Mouse (Mus musculus) testis, adult 2 months (tissue): ENCODE results near the gene Neurl1a. TPM values are rescaled to one million over a fixed set of nuclear protein-coding genes. Genes with fewer than 3 reads are reported as not detected.
"Not testable (repeated sequence)": the region's sequence is repeated elsewhere in the genome, so short reads cannot be mapped to it uniquely, and the experiment has no call there.

Source experiments
- H3K27ac ChIP-seq: fragments of 200-500 bp; 2 replicates; pipeline ENCODE4 v1.5.1; 2012; ENCODE audit warnings: low read depth, low read length; ENCODE audit not compliant: control insufficient read depth, insufficient read depth
- H3K27me3 ChIP-seq: fragments of 200-500 bp; 2 replicates; pipeline ENCODE4 v1.6.1; 2012; ENCODE audit warnings: mild to moderate bottlenecking, low read length, moderate library complexity; ENCODE audit not compliant: control insufficient read depth, insufficient read depth
- H3K36me3 ChIP-seq: fragments of 200-500 bp; 2 replicates; pipeline ENCODE4 v1.6.1; 2012; ENCODE audit warnings: mild to moderate bottlenecking, low read length; ENCODE audit not compliant: control insufficient read depth, insufficient read depth
- H3K4me1 ChIP-seq: fragments of 200-500 bp; 2 replicates; pipeline ENCODE4 v1.6.1; 2012; ENCODE audit warnings: low read length; ENCODE audit not compliant: control insufficient read depth, insufficient read depth
- H3K4me3 ChIP-seq: fragments of 200-500 bp; 2 replicates; pipeline ENCODE4 v1.5.1; 2012; ENCODE audit warnings: low read depth, mild to moderate bottlenecking, low read length, moderate library complexity, mixed read lengths; ENCODE audit not compliant: control insufficient read depth
- CTCF ChIP-seq: fragments of 200-500 bp; IDR thresholded peaks from 2 replicates; pipeline ENCODE4 v1.5.1; 2012; ENCODE audit warnings: low read depth, mild to moderate bottlenecking, inconsistent platforms, low read length, moderate library complexity; ENCODE audit not compliant: control insufficient read depth, insufficient read depth, insufficient replicate concordance
- POLR2A ChIP-seq: fragments of 200-500 bp; IDR thresholded peaks from 2 replicates; pipeline ENCODE4 v1.6.1; 2012; ENCODE audit warnings: low read depth, mild to moderate bottlenecking, inconsistent platforms, low read length, moderate library complexity; ENCODE audit not compliant: control insufficient read depth
- polyA plus RNA-seq: library from polyadenylated mRNA; depleted of rRNA; stranded (reverse); fragments of >200 nt; gene quantifications from 2 replicates; pipeline ENCODE4 v1.2.3, GENCODE M21; 2012

Gene Neurl1a
- polyA plus RNA-seq, 1 experiment: 37.0 TPM

DNA sequence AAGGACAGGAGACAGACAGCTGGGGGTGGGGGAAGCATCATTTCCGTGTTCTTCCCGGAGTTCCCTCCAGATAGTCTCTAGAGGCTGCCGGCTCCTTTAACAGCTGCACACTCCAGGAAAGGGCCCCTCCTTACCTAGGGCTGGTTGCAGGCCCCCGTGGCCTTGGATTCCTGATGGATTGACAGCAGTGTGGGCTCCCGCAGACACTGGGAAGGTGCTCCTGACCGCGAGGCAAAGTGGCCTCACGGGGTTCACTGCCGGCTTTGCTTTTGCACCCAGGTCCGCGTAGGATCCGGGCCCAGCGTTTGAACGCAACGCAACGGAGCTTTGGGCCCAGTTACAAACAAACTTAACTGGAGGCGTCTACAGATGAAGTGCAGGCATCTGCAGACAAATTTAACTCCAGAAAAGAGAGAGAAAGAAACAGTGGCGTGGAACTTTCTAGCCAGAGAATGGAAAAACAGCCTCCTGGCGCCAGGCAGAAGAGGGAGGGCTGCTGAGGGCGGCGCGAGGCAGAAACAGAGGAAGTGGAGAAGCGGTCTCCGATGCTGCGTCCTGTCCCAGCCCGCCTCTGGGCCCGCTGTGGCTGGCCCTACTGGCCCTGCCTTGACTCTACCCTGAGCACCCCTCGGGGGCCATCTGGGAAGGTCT lies 40.7 kb upstream of the Neurl1a start, which contains the start of gene Calhm2:
Gene Calhm2, minus strand, starts transcription at position 524 of the 651 bp plus-strand sequence.
- Histone ChIP-seq H3K4me1 (peaks cover 3% of the 10 kb centered on the region), H3K27me3 (no peaks in the 10 kb centered on the region), H3K36me3 (no peaks in the 10 kb centered on the region), H3K4me3 (peak within 1 kb of the TSS; percentile 71), H3K27ac (peak within 1 kb of the TSS; percentile 82)
- TF ChIP-seq CTCF: no peak
- TF ChIP-seq POLR2A: no peak

DNA sequence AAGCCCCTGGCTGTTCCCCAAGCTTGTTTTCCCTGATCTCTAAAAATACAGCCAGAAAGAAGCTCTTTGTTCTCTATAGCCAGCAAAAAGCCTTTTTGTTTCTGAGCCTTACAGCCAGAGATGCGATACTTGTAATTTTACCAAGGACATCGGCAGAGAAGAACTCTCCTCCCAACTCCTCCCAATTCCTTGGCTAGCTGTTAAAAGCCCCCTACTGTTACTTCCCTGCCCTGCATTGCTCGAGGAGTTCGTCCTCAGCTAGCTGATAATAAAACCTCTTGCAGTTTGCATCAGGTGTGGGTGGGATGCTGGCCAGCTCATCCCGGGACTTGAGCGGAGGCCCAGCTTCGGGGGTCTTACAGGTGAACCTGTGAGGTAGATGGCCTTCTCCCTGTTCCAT lies 39.0 kb upstream of the Neurl1a start:
- H3K4me3 ChIP-seq, H3K27ac ChIP-seq, H3K36me3 ChIP-seq, H3K4me1 ChIP-seq, H3K27me3 ChIP-seq: not testable (repeated sequence)

DNA sequence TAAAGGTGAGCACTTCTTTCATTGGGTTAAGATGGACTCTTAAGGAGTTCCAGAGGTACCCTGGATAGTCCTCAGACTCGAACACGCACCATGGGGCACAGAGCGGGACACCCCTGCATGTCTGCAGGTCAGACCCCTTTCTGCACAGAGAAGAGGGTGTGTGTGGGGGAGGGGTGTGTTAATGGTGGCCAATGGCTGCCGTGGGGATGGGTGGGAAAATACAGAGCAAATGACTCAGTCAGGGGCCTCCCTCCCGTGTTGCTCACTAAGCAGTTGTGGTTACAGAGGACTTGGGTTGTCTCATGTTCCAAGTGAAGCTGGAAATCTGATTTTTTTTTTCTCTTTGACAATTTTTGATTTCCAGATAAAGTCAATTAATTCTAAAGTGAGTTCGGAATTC lies 36.2 kb upstream of the Neurl1a start:
- H3K27me3 ChIP-seq: no peaks in the 10 kb centered on the region
- TF ChIP-seq CTCF (no peak), POLR2A (no peak)
- peaks cover 3% of the 10 kb centered on the region for H3K4me1 ChIP-seq
- H3K27ac ChIP-seq: no peak overlapping the region
- H3K4me3 ChIP-seq: no peak overlapping the region
- H3K36me3 ChIP-seq: no peaks in the 10 kb centered on the region

DNA sequence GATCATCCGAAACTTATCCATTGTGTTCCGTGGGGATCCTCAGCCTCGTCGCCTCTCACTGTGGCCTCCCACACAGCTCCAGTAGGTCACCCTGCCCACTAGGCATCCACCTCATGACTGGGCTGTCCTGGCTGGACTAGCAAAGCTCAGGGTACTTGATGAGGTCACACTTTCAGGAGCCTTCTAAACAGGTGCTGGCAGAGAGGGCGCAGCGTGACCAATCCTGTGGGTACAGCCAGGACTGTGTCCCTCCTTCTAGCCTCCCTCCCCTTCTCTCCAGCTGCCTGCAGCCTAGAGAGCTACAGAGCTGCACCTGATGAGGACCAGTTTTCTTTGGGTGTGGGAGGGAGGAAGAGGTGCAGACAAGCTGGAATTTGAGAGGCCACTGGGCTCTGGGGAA lies 34.5 kb upstream of the Neurl1a start, which contains the start of gene Calhm1:
Gene Calhm1, minus strand, starts transcription at position 101 of the 400 bp plus-strand sequence.
- H3K27ac ChIP-seq: no peak within 1 kb of the TSS
- H3K4me1 ChIP-seq: no peaks in the 10 kb centered on the region
- no peaks in the 10 kb centered on the region for H3K36me3 ChIP-seq
- H3K4me3 ChIP-seq: no peak within 1 kb of the TSS
- TF ChIP-seq POLR2A (no peak), CTCF (no peak)
- H3K27me3 ChIP-seq: no peaks in the 10 kb centered on the region

DNA sequence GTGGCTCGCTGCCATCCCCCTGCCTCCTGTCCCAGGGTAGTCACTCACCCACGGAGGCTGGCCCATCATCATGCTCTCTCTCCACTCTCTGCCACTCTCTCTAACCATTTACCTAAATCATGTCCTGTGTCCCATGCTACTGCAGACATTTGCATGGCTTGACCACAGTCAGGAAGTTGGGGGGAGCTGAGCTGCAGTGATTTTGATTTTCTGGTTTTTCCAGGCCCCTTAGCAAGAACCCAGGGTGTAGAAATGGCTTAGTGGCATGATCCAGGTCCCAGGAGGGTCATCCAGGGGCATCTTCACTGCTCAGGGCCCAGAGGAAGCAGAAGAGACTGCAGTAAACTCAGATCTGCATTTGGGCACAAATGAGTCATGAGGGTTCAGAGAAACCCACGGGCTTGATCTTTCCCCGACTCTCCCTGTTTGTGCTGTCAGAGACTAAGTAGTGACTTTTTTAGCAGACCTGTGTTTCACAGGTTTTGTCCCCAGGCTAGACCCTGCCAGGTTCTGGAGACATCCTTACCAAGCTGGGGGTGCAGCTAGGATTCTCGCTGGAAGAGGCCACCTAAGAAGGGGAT lies 30.3 kb upstream of the Neurl1a start:
- no peaks in the 10 kb centered on the region for H3K27me3 ChIP-seq
- H3K36me3 ChIP-seq: no peaks in the 10 kb centered on the region
- TF ChIP-seq POLR2A (no peak), CTCF (no peak)
- no peak overlapping the region for H3K27ac ChIP-seq
- H3K4me1 ChIP-seq: peaks cover 4% of the 10 kb centered on the region; the same call in 1 of the 2 replicates
- H3K4me3 ChIP-seq: no peak overlapping the region

DNA sequence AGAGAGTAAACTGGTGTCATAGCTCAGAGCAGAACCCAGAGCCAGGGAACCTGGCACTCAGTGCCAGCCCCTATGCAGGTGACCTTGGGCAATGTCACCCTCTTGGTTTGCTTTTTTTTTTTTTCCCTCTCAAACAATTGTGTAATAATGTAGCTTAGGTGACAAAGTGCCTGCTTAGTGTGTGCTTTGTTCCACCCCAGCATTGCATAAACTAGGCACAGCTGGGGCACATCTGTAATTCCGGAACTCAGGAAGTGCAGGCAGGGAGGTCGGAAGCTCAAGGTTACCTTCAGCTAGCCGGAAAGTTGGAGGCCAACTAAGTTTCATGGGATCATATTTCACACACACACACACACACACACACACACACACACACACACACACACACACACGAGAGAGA lies 28.8 kb upstream of the Neurl1a start:
- H3K27ac ChIP-seq: no peak overlapping the region
- no peak overlapping the region for H3K4me3 ChIP-seq
- TF ChIP-seq CTCF: no peak
- TF ChIP-seq POLR2A: no peak
- no peaks in the 10 kb centered on the region for H3K27me3 ChIP-seq
- H3K36me3 ChIP-seq: no peaks in the 10 kb centered on the region
- peaks cover 4% of the 10 kb centered on the region; the same call in 1 of the 2 replicates for H3K4me1 ChIP-seq

DNA sequence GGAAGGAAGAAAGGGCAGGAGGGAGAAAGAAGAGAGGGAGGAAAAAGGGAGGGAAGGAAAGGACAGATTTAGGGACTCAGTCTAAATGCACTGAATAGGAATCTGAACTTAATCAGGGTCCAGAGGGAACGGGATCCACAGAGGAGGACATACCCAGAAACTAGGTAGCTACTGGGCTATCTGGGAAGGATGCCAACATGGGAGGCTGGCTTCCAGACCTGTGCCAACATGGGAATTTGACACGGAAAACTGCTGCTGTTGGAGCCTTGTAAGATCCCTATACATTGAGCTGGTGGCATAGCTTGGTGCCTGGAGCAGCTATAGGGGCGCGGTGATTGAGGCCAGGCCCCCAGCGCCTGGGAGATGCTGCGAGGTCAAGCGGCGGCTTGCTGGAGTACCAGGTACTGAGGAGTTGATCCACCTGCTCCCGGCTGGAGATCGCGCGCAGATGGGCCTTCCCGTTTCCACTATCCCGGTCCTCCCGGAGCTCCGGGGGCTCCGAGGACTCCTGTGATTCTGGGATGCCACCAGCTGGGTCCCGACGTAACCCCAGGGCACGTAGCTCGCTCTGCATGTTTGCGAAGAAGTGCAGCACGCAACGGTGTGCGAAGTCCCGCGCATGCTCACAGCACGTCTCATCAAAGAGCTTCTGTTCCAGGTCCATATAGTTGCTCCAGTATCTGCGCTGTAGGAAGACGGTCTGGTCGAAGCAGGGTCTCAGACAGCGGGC lies 27.1 kb upstream of the Neurl1a start:
- TF ChIP-seq CTCF (no peak), POLR2A (no peak)
- H3K27ac ChIP-seq: no peak overlapping the region
- no peaks in the 10 kb centered on the region for H3K27me3 ChIP-seq
- peak overlapping the region; percentile 21 for H3K4me3 ChIP-seq
- peaks cover 4% of the 10 kb centered on the region; the same call in 1 of the 2 replicates for H3K4me1 ChIP-seq
- H3K36me3 ChIP-seq: no peaks in the 10 kb centered on the region
